Mouse (Mus musculus): ENCODE data around the gene Aaas.

GRCm38 (mm10) chr15:102355871-102356441, 5.4 kb upstream of the Aaas start:
- TF ChIP-seq POLR2A (IDR thresholded peaks at IDR 0.05; ENCODE audit: insufficient read depth, low read depth, low read length): no peak
- no peak for TF ChIP-seq CTCF (IDR thresholded peaks at IDR 0.05; ENCODE audit: insufficient read depth, low read depth, low read length)

Data from olfactory bulb, adult 2 months (tissue).